Mouse (Mus musculus) heart, embryonic 16.5 days (tissue): Measurements from ENCODE around the gene Alkbh1. TPM values are rescaled to one million over a fixed set of nuclear protein-coding genes. Genes with fewer than 3 reads are reported as not detected.
A peak's percentile ranks its signal among the peaks of the same experiment; 100 is the strongest.
"Not testable (repeated sequence)": the region's sequence is repeated elsewhere in the genome, so short reads cannot be mapped to it uniquely, and the experiment has no call there.

Source experiments
- ATAC-seq: fragments of 200-750 bp; cut with Nextera tagmentation; replicated peaks from 2 replicates; pipeline ENCODE4 v1.8.0; 2017; ENCODE audit warnings: moderate number of reproducible peaks; ENCODE audit not compliant: insufficient read depth, low FRiP score; ENCODE audit errors: extremely low read depth
- H3K27ac ChIP-seq: fragments of 300-500 bp; sonication (generic); 2 replicates; pipeline ENCODE4 v1.5.1; 2014; ENCODE audit warnings: mild to moderate bottlenecking, low read length, control low read depth, moderate library complexity
- H3K27me3 ChIP-seq: fragments of 300-500 bp; sonication (generic); 2 replicates; pipeline ENCODE4 v1.6.1; 2014; ENCODE audit warnings: low read length, mixed read lengths; ENCODE audit not compliant: control insufficient read depth, insufficient read depth
- H3K36me3 ChIP-seq: fragments of 300-500 bp; sonication (generic); 2 replicates; pipeline ENCODE4 v1.6.1; 2014; ENCODE audit not compliant: control insufficient read depth, insufficient read depth
- H3K4me1 ChIP-seq: fragments of 300-500 bp; sonication (generic); 2 replicates; pipeline ENCODE4 v1.6.1; 2014; ENCODE audit warnings: low read length, mixed read lengths; ENCODE audit not compliant: control insufficient read depth, insufficient read depth
- H3K4me2 ChIP-seq: fragments of 300-500 bp; sonication (generic); 2 replicates; pipeline ENCODE4 v1.6.1; 2014; ENCODE audit warnings: low read depth, mild to moderate bottlenecking, control low read depth, low read length
- H3K4me3 ChIP-seq: fragments of 300-500 bp; sonication (generic); 2 replicates; pipeline ENCODE4 v1.5.1; 2014; ENCODE audit warnings: mild to moderate bottlenecking, control low read depth, low read length
- H3K9ac ChIP-seq: fragments of 300-500 bp; sonication (generic); 2 replicates; pipeline ENCODE4 v1.6.1; 2014; ENCODE audit warnings: low read length, control low read depth
- H3K9me3 ChIP-seq: fragments of 300-500 bp; sonication (generic); replicated peaks from 2 replicates; pipeline ENCODE4 v1.6.1; 2016; ENCODE audit warnings: low read length; ENCODE audit not compliant: control insufficient read depth
- WGBS: fragments of 180-500 bp; shearing (Covaris S2); extraction: QIAGEN DNeasy Blood & Tissue Kit; methylation state at CpG from one replicate; pipeline ENCODE4 v1.1.7; 2014; 5-methylcytosine and 5-hydroxymethylcytosine counted together
- polyA plus RNA-seq: library from polyadenylated mRNA; unstranded; fragments of >200 nt; fragmentation: Nextera tagmentation; extraction: Ambion mirVana; gene quantifications from 2 replicates; pipeline ENCODE4 v1.2.1, GENCODE M21; 2015

Alkbh1 gene
- 33.9 and 37.5 TPM in 2 replicates for polyA plus RNA-seq

DNA sequence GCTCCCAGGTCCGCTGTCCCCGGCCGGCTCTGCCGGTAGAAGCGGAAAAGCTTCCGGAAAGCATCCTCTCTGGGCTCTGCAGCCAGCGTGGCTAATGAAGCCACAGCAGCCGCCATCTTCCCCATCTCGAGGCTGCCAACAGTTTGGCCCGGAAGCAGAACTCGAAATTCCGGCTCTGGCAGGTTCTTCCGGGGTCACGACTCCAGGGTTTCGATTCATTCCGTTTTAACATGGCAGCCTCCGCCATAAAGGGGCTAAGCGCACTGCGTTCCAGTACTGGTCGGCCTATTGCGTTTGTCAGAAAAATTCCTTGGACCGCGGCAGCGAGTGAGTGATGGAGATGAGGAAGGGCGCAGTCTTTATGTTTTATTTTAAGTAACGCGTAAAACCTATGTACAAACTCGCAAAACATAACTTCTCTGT is at the start of gene Alkbh1, which contains the start of gene Slirp:
Alkbh1 (minus strand) TSS at position 318 of the 423 bp plus-strand sequence.
Slirp (plus strand) TSS at position 197 of the 423 bp plus-strand sequence.
- peak within 1 kb of the TSS; percentile 84 for H3K9ac ChIP-seq
- WGBS: under 1% methylated on average over 28 of the region's 28 CpGs
- peak within 1 kb of the TSS; percentile 95 for H3K4me2 ChIP-seq
- H3K4me3 ChIP-seq: peak within 1 kb of the TSS; percentile 77
- no peaks in the 10 kb centered on the region for H3K9me3 ChIP-seq
- H3K27ac ChIP-seq: peak within 1 kb of the TSS; percentile 92
- peak; percentile 83 for ATAC-seq
- H3K27me3 ChIP-seq: no peaks in the 10 kb centered on the region
- H3K36me3 ChIP-seq: peaks cover 37% of the 10 kb centered on the region
- peaks cover 14% of the 10 kb centered on the region for H3K4me1 ChIP-seq

DNA sequence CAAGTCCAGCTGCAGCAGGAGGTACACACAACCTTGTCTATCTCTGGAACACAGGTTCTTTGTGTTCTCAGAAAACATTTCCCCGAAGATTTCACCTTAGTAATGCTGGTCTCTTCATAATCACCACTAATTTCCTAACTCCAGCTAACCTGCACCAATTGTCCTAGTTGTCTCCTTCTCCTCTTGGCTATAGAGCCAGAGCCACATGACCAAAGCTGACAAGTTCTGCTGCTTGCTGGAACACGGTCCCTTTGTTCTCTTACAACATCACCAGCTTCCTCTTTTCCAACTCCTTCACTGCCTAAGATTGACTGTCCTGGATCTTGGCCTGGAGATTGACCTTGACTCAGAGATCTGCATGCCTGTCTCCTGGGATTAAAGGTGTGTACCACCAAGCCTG is 44.9 kb upstream of the Alkbh1 start:
- not testable (repeated sequence) for H3K4me2 ChIP-seq, ATAC-seq, H3K27me3 ChIP-seq, H3K4me3 ChIP-seq, H3K9me3 ChIP-seq, H3K27ac ChIP-seq, H3K9ac ChIP-seq, H3K4me1 ChIP-seq, H3K36me3 ChIP-seq
- WGBS: 51% methylated on average over 2 of the region's 2 CpGs

DNA sequence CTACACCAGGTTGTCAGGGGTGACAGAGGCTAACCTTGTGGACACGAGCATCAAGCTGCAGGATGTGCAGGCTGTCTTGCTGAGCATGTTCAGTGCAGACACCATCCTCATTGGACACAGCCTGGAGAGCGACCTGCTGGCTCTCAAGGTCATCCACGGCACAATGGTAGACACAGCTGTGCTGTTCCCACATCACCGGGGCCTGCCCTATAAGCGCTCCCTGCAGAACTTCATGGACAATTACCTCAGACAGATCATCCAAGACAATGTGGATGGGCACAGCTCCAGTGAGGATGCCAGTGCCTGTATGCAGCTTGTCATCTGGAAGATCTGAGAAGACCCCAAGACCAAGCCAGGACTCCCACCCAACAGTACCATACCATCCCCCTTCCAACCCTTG is 38.7 kb upstream of the Alkbh1 start:
- 82% methylated on average over 5 of the region's 5 CpGs for WGBS
- not testable (repeated sequence) for ATAC-seq, H3K4me2 ChIP-seq, H3K27ac ChIP-seq, H3K9ac ChIP-seq, H3K4me3 ChIP-seq, H3K4me1 ChIP-seq, H3K9me3 ChIP-seq, H3K27me3 ChIP-seq, H3K36me3 ChIP-seq

DNA sequence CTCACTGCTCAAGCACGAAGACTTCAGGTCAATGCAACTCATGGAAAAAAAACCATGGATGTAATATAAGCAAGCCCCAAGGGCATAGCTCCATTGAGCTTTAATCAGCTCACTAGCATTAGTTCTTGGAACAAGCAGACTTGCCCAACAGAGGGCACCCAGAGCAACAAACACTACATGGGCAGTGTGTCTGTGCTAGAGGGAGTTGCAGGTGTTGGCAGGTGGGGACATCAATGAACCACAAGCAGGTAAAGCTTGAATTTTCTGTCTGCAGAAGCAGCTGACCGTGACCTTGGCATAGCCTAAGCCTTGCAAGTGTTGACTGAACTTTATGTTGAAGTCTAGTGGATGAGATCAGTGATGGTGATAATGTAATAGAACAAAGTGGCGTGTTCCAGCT is 30.9 kb upstream of the Alkbh1 start:
- peaks cover 10% of the 10 kb centered on the region for H3K4me1 ChIP-seq
- H3K9ac ChIP-seq: no peak overlapping the region
- H3K4me2 ChIP-seq: no peak overlapping the region
- no peak for ATAC-seq
- no peaks in the 10 kb centered on the region for H3K36me3 ChIP-seq
- no peak overlapping the region for H3K27ac ChIP-seq
- no peaks in the 10 kb centered on the region for H3K27me3 ChIP-seq
- no peak overlapping the region for H3K4me3 ChIP-seq
- WGBS: 69% methylated on average over 3 of the region's 3 CpGs
- no peaks in the 10 kb centered on the region for H3K9me3 ChIP-seq

DNA sequence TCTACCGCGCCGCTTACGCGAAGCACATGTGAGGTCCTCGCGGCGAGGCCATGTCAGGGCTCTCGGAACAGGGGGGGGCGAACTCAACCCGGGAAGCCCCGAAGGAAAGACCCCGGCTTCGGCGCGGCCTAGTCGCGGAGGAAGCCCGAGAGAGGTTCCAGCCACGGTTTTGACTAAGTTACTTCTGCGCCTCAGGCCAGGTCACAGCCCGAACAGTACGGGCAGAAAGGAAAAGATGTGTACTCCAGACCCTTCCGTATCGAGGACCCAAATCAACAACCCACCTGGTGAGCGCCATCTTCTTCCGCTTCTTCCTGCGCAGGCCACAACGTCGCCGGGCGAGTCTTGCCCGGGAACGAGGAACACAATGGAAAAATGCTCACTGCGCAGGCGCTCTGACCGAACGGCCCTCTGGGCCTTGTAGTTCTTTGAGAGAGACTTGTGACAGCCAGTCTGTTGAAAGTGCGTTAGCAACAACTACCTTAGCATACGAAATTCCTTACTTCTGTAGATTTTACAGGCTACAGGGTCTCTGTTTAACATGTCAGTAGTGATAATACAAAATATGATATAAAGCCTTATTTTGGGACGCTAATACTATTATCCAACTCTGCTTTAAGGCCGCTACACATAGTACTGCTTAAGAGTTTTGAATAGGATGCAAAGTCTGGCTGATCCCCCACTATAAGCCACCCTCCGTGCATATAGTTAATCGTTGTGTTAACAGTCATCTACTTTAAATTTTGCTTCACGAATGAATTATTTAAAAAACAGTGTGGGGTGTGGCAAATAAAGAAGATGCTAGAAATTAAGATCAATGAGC is 28.4 kb upstream of the Alkbh1 start, which contains the start of gene Snw1:
Snw1 (minus strand) TSS at position 311 of the 823 bp plus-strand sequence.
- H3K27me3 ChIP-seq: no peaks in the 10 kb centered on the region
- H3K27ac ChIP-seq: peak within 1 kb of the TSS; percentile 85
- peaks cover 10% of the 10 kb centered on the region for H3K36me3 ChIP-seq
- peak; percentile 97 for ATAC-seq
- H3K4me3 ChIP-seq: peak within 1 kb of the TSS; percentile 79
- H3K4me2 ChIP-seq: peak within 1 kb of the TSS; percentile 80
- WGBS: 3% methylated on average over 45 of the region's 45 CpGs
- peaks cover 10% of the 10 kb centered on the region for H3K4me1 ChIP-seq
- H3K9ac ChIP-seq: peak within 1 kb of the TSS; percentile 96
- no peaks in the 10 kb centered on the region for H3K9me3 ChIP-seq

DNA sequence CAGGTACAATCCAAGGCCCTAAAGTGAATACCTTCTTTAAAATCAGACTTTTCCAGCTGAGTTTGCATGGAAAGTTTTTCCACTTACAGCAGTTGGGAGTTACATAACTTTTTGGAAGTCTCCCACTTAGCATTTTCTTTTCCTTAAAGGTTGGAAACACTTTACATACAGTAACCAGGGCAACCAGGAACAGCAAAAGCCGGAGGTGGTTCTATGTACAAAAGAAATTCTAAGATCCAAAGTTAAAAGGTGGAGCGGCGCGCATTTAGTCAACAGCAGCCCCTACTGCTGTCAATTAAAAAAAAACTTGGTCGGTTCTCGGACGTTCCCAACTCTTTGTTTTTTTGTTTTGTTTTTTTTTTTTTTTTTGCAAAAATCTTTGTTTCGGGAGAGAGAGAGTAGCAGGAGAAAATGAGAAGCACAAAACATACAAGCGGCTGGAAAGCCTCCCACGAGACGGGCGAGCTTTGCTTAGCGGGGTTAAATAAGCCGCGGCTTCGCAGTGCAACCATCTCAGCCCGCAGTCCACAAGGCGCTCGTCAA is 27.7 kb upstream of the Alkbh1 start:
- Histone ChIP-seq H3K27me3 (no peaks in the 10 kb centered on the region), H3K9me3 (no peaks in the 10 kb centered on the region), H3K4me3 (peak overlapping the region; percentile 79), H3K4me2 (peak overlapping the region; percentile 80), H3K27ac (peak overlapping the region; percentile 85), H3K36me3 (peaks cover 12% of the 10 kb centered on the region), H3K9ac (peak overlapping the region; percentile 96), H3K4me1 (peaks cover 10% of the 10 kb centered on the region)
- WGBS: 0% methylated on average over 19 of the region's 19 CpGs
- no peak for ATAC-seq

DNA sequence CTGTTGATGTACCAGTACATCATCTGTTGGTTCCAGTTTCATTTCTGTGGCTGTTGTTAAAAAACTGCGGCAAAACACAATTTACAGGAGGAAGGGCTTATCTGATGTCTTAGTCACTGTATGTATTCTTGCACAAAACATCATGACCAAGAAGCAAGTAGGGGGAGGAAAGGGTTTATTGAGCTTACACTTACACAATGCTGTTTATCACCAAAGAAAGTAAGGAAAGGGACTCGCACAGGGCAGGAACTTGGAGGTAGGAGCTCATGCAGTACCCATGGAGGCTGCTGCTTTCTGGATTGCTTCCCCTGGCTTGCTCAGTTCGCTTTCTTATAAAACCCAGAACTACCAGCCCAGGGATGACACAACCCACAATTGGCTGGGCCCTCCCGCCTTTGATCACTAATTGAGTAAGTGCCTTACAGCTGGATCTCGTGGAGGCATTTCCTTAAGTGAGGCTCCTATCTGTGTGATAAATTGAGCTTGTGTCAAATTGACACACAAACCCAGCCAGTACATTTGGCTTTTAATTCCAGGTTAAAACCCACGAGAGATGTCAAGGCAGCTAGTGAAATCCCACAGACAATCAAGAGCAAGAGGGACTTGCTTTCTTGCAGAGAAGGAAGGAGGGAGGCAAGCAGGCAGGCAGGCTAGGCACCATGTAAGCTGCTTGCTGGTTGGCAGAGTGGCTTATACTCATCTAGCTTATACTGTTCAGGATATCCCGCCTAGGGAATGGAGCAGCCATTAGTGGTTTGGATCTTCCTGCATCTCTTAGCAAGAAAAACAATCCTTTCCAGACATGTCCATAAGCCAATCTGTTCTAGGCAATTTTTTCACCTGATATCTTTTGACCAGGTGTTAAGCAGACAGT is 26.7 kb upstream of the Alkbh1 start:
- H3K9ac ChIP-seq: peak overlapping the region; percentile 96
- H3K9me3 ChIP-seq: no peaks in the 10 kb centered on the region
- ATAC-seq: no peak
- 63% methylated on average over 7 of the region's 7 CpGs for WGBS
- H3K4me1 ChIP-seq: peaks cover 10% of the 10 kb centered on the region
- no peaks in the 10 kb centered on the region for H3K27me3 ChIP-seq
- H3K36me3 ChIP-seq: peaks cover 14% of the 10 kb centered on the region
- no peak overlapping the region for H3K27ac ChIP-seq
- H3K4me3 ChIP-seq: peak overlapping the region; percentile 79
- H3K4me2 ChIP-seq: peak overlapping the region; percentile 80

DNA sequence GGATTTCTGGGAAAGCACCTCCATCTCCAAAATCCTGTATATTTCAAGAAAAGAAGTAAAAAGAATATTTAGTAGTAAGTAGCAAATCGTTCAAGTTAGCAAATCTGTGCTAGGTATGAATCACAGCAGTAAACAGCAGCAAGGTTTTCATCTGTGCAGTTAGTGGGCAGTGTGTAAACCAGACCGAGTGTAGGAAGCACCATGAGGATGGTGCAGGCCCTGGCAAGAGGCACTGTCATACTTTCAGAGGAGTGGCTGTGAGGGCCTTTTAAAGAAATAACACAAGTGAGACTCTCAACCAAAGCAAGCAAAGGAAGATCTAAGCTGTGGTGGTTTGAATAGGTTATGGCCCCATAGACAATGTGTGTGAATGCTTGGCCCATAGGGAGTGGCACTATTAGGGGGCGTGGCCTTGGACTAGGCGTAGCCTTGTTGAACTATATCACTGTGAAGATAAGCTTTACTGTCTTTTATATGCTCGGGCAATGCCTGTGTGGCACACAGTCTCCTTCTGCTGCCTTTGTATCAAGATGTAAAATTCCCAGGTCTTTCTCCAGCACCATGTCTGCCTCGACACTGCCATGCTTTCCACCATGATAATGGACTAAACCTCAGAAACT is 21.0 kb upstream of the Alkbh1 start:
- 82% methylated on average over 6 of the region's 6 CpGs for WGBS
- Histone ChIP-seq H3K9ac (no peak overlapping the region), H3K27me3 (no peaks in the 10 kb centered on the region), H3K4me1 (no peaks in the 10 kb centered on the region), H3K36me3 (peaks cover 45% of the 10 kb centered on the region), H3K4me2 (no peak overlapping the region), H3K9me3 (no peaks in the 10 kb centered on the region), H3K4me3 (no peak overlapping the region), H3K27ac (no peak overlapping the region)
- ATAC-seq: no peak; the same call in 1 of the 2 replicates
